11 mouse cellular contexts compared by ENCODE assay signal in genomic region chr4:150426880-150427476, GRCm38 (mm10).
DNase-seq lines count a peak whose midpoint lies in the region; ATAC-seq lines count a peak whose summit lies in the region.
"Had no signal": no experiment of that assay in that cellular context is flagged by ENCODE, and none has a peak within 500 bp of the region (broad histone marks: within the 10 kb centered on the region; RNA-seq: fewer than 3 reads in every experiment).

No protein-coding gene starts in this region.

- peak overlapping the region; percentile 22; the same call in 1 of the 2 replicates for H3K27ac ChIP-seq in heart, embryonic 15.5 days
- H3K27ac ChIP-seq in embryonic facial prominence, embryonic 13.5 days = peak overlapping the region; percentile 33
- peak overlapping the region; percentile 92 for H3K27ac ChIP-seq in hindbrain, embryonic 12.5 days
- H3K27ac ChIP-seq in neural tube, embryonic 12.5 days = peak overlapping the region; percentile 38
- H3K27ac ChIP-seq: kidney, postnatal 0 days; liver, embryonic 13.5 days; stomach, postnatal 0 days had no signal

- no peak overlapping the region for H3K4me3 ChIP-seq in heart, embryonic 15.5 days
- H3K4me3 ChIP-seq in embryonic facial prominence, embryonic 13.5 days = no peak overlapping the region
- H3K4me3 ChIP-seq in hindbrain, embryonic 12.5 days = no peak overlapping the region
- no peak overlapping the region for H3K4me3 ChIP-seq in neural tube, embryonic 12.5 days
- H3K4me3 ChIP-seq: liver, embryonic 13.5 days had no signal

- H3K36me3 ChIP-seq in heart, embryonic 15.5 days = no peaks in the 10 kb centered on the region
- peaks cover 18% of the 10 kb centered on the region; the same call in 1 of the 2 replicates for H3K36me3 ChIP-seq in embryonic facial prominence, embryonic 13.5 days
- H3K36me3 ChIP-seq in hindbrain, embryonic 12.5 days = peaks cover 4% of the 10 kb centered on the region; the same call in 1 of the 2 replicates
- H3K36me3 ChIP-seq in neural tube, embryonic 12.5 days = peaks cover 10% of the 10 kb centered on the region; the same call in 1 of the 2 replicates

- H3K27me3 ChIP-seq in heart, embryonic 15.5 days = no peaks in the 10 kb centered on the region
- no peaks in the 10 kb centered on the region for H3K27me3 ChIP-seq in embryonic facial prominence, embryonic 13.5 days
- H3K27me3 ChIP-seq in hindbrain, embryonic 12.5 days = no peaks in the 10 kb centered on the region
- no peaks in the 10 kb centered on the region for H3K27me3 ChIP-seq in neural tube, embryonic 12.5 days (replicated peaks)
- H3K27me3 ChIP-seq: liver, embryonic 13.5 days had no signal

- ATAC-seq in heart, embryonic 15.5 days (replicated peaks; ENCODE audit: insufficient number of reproducible peaks, insufficient read depth, low FRiP score, low read depth) = no peak
- no peak for ATAC-seq in embryonic facial prominence, embryonic 13.5 days (ENCODE audit: insufficient number of reproducible peaks, insufficient read depth, low FRiP score, low TSS enrichment, low read depth)
- ATAC-seq in hindbrain, embryonic 12.5 days (ENCODE audit: low FRiP score) = peak; percentile 50
- peak; percentile 44; the same call in 1 of the 2 replicates for ATAC-seq in neural tube, embryonic 12.5 days (ENCODE audit: low FRiP score, low read depth)

- no peak overlapping the region for H3K9ac ChIP-seq in heart, embryonic 15.5 days
- no peak overlapping the region for H3K9ac ChIP-seq in embryonic facial prominence, embryonic 13.5 days
- H3K9ac ChIP-seq in hindbrain, embryonic 12.5 days = peak overlapping the region; percentile 24; the same call in 1 of the 2 replicates
- peak overlapping the region; percentile 14; the same call in 1 of the 2 replicates for H3K9ac ChIP-seq in neural tube, embryonic 12.5 days
- H3K9ac ChIP-seq: liver, embryonic 13.5 days had no signal

- peaks cover 30% of the 10 kb centered on the region for H3K4me1 ChIP-seq in heart, embryonic 15.5 days (replicated peaks)
- peaks cover 19% of the 10 kb centered on the region for H3K4me1 ChIP-seq in embryonic facial prominence, embryonic 13.5 days
- peaks cover 41% of the 10 kb centered on the region for H3K4me1 ChIP-seq in hindbrain, embryonic 12.5 days
- peaks cover 33% of the 10 kb centered on the region for H3K4me1 ChIP-seq in neural tube, embryonic 12.5 days

- no peak for DNase-seq in heart, postnatal 10 days
- no peak for DNase-seq in natural killer cell, adult 2 months (ENCODE audit: low spot score in 2 of 2)
- DNase-seq in spleen, adult 18-20 months = no peak
- DNase-seq: liver, embryonic 13.5 days; right cerebral cortex, postnatal 14 days had no signal

- H3K4me2 ChIP-seq in heart, embryonic 15.5 days = no peak overlapping the region
- no peak overlapping the region for H3K4me2 ChIP-seq in embryonic facial prominence, embryonic 13.5 days
- peak overlapping the region; percentile 30 for H3K4me2 ChIP-seq in hindbrain, embryonic 12.5 days (replicated peaks)
- H3K4me2 ChIP-seq in neural tube, embryonic 12.5 days (replicated peaks) = peak overlapping the region; percentile 18; the same call in 1 of the 2 replicates
- H3K4me2 ChIP-seq: liver, embryonic 13.5 days had no signal

- intact Hi-C loops in heart, postnatal 10 days (cut with DNase I) = no loop called here

- WGBS in heart, embryonic 15.5 days = 41% methylated on average over 5 of the region's 5 CpGs
- WGBS in embryonic facial prominence, embryonic 13.5 days = 58% methylated on average over 5 of the region's 5 CpGs
- 33% methylated on average over 5 of the region's 5 CpGs for WGBS in hindbrain, embryonic 12.5 days
- WGBS in neural tube, embryonic 12.5 days = 24% methylated on average over 5 of the region's 5 CpGs

- H3K9me3 ChIP-seq in heart, embryonic 15.5 days (replicated peaks) = no peaks in the 10 kb centered on the region
- H3K9me3 ChIP-seq in embryonic facial prominence, embryonic 13.5 days = no peaks in the 10 kb centered on the region
- no peaks in the 10 kb centered on the region for H3K9me3 ChIP-seq in hindbrain, embryonic 12.5 days (replicated peaks)
- no peaks in the 10 kb centered on the region for H3K9me3 ChIP-seq in neural tube, embryonic 12.5 days
- H3K9me3 ChIP-seq: liver, embryonic 13.5 days had no signal

Comparison
In these comparisons a context has a peak if more than half of its experiments do, and no peak if none do; other contexts are left out.
1. ATAC-seq: peak in hindbrain, embryonic 12.5 days (single experiment) and neural tube, embryonic 12.5 days (single experiment); none in heart, embryonic 15.5 days (single experiment) and embryonic facial prominence, embryonic 13.5 days (single experiment).
2. H3K27ac ChIP-seq: peak in every context shown above with its lines; median percentile 92 in hindbrain, embryonic 12.5 days; 38 in neural tube, embryonic 12.5 days; 33 in embryonic facial prominence, embryonic 13.5 days; 22 in heart, embryonic 15.5 days.
3. H3K4me2 ChIP-seq: peak in hindbrain, embryonic 12.5 days (single experiment) and neural tube, embryonic 12.5 days (single experiment); none in heart, embryonic 15.5 days (single experiment) and embryonic facial prominence, embryonic 13.5 days (single experiment).
4. H3K9ac ChIP-seq: peak in hindbrain, embryonic 12.5 days (single experiment) and neural tube, embryonic 12.5 days (single experiment); none in heart, embryonic 15.5 days (single experiment) and embryonic facial prominence, embryonic 13.5 days (single experiment).